Mouse (Mus musculus): Measurements from ENCODE around the gene Dqx1.
A peak's percentile ranks its signal among the peaks of the same experiment; 100 is the strongest.

Dqx1 gene

DNA sequence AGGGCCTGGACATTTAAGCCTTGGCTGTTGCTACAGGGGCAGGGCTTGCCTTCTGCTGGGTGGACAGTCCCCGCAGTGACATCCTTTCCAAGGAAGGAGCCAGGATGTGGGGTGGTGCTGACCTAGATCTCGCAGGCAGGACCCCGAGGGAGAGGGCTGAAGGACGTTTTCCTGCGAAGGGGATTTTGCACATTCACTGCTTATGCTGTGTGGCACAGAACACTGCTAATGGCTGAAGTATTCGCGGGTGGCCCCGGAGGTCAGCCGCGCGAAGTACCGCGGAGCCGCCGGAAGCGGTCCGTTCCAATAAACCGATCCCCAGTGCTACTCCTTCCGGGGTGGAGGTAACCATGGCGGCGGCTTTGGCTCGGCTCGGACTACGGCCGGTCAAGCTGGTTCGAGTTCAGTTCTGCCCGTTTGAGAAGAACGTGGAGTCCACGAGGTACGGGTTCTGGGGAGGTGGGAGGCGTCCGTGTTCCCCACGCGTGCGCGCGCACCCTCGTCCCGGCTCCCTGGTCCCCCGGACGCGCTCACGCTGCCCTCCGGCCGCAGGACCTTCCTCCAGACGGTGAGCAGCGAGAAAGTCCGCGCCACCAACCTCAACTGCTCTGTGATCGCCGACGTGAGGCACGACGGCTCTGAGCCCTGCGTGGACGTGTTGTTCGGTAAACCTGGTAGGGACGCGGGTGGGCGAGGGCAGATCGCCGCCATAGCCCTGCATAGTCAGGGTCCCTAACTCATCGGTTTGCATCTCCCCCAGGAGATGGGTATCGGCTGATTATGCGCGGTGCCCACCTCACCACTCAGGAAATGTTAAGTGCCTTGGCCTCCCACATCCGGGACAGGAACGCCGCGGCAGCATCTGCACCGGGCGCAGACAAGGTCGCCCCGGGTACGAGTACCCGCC is 51.4 kb downstream of the Dqx1 start, which contains the start of gene Mrpl53:
TSS of gene Mrpl53 (plus strand) at position 279 of the 907 bp plus-strand sequence.
- DNase-seq, result peak; percentile 88 to 89

- no peak for DNase-seq
Observed at GRCm38 (mm10) chr6:83111510-83112136, 54.0 kb downstream of the Dqx1 start.

DNA sequence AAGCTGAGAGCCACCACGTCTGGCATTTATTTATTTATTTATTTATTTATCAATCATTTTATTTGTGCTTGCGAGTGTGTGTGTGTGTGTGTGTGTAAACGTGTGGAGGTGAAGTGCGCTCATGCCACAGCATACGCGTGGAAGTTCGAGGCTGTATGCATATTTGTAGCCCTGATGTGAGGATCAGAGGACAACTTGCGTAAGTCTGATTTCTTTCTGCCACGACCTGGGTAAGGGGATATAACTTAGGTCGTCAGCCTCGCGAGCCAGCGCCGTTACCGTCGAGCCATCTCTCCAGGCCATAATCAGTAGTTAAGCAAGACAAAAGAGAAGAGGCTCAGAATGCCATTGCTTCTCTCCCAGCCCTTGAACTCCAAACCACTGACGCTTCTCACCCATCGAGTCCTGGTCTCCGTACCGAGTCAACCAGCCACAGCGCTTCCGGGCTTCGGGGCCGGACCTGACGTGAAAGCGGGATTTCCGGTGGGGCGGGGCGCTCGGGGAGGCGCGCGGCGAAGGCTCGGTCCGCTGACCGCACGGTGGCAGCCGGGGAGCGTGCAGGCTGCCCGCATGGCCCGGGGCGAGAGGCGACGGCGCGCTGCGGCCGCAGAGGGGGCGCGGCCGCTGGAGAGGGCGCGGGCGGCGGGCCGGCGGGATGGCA is 57.5 kb downstream of the Dqx1 start, which contains the start of gene Mogs:
TSS of gene Mogs (plus strand) at position 486 of the 661 bp plus-strand sequence.
- DNase-seq, result peak; percentile 94 to 95

DNA sequence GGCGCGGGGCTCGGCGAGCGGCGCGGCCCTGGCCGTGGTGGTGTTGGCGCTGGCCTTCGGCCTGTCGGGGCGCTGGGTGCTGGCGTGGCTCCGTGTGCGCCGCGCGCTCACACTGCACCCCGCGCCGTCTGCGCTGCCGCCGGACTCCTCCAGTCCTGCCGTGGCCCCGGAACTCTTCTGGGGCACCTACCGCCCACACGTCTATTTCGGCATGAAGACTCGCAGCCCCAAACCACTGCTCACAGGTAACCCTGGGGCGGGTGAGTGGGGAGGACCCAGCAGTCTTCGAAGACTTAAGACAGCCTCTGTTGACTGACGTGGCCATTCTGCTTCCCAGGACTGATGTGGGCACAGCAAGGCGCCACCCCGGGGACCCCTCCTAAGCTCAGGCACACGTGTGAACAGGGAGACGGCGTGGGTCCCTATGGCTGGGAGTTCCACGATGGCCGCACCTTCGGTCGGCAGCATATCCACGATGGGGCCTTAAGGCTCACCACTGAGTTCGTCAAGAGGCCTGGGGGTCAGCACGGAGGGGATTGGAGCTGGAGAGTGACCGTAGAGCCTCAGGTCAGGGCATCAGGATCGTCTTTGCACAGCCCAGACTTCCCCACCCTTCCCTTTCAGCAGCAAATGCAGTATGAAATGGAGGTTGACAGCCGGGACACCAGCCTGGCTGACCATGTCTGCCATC is 58.2 kb downstream of the Dqx1 start:
- DNase-seq, result peak in 1 of 2 experiments; percentile 46

GRCm38 (mm10) chr6:83116373-83117164 is 58.9 kb downstream of the Dqx1 start:
- DNase-seq, result no peak
